Mouse (Mus musculus): Measurements from ENCODE around the gene Lrrc45. TPM values are rescaled to one million over a fixed set of nuclear protein-coding genes. Genes with fewer than 3 reads are reported as not detected.

Gene Lrrc45
- total and polyA plus RNA-seq, 3 experiments, result 11.7 to 31.3 (median 20.3) TPM

GRCm38 (mm10) chr11:120713580-120714518 is at the start of gene Lrrc45, which contains the start of gene Cenpx (continued):
- peak; percentile 61 for TF ChIP-seq NRF1 (IDR thresholded peaks at IDR 0.05; ENCODE audit: low read depth, low read length)

- no peaks in the 10 kb centered on the region for H3K4me1 ChIP-seq (ENCODE audit: control insufficient read depth in 1 of 2, insufficient read depth in 2 of 2)
- peaks cover 37% of the 10 kb centered on the region for H3K27me3 ChIP-seq (replicated peaks)
- dilution Hi-C loops (cut with MboI; ENCODE audit: extremely low pct_ligation_motif_present, extremely low pct_unique_long_range_greater_than_20kb, low sequenced_read_pairs), result no loop called here
- no peak for DNase-seq (ENCODE audit: extremely low read depth)
- H3K9ac ChIP-seq (ENCODE audit: insufficient read depth, low read depth), result no peak overlapping the region
- H3K27ac ChIP-seq (ENCODE audit: insufficient read depth, low read depth), result no peak overlapping the region
- peaks cover under 1% of the 10 kb centered on the region for H3K9me3 ChIP-seq (replicated peaks; ENCODE audit: low read length)
- H3K79me2 ChIP-seq (replicated peaks; ENCODE audit: control insufficient read depth, extremely low read depth, insufficient read depth, poor library complexity, severe bottlenecking), result no peaks in the 10 kb centered on the region
- H3K4me3 ChIP-seq (replicated peaks in 1 of 3; ENCODE audit: low read depth in 2 of 3, low read length in 2 of 3, poor library complexity in 1 of 3), result no peak overlapping the region
- TF ChIP-seq SIN3A (IDR thresholded peaks at IDR 0.05; ENCODE audit: low read length), result no peak
- no peak for TF ChIP-seq CTCF (conservative IDR thresholded peaks at IDR 0.05 in 1 of 2, IDR thresholded peaks at IDR 0.05 in 1 of 2; ENCODE audit: low read depth in 2 of 2, low read length in 2 of 2)
- TF ChIP-seq IRF4 (IDR thresholded peaks at IDR 0.05; ENCODE audit: low read depth, low read length), result no peak
- TF ChIP-seq TCF12 (IDR thresholded peaks at IDR 0.05; ENCODE audit: low read depth, low read length), result no peak
- no peak for TF ChIP-seq BHLHE40 (IDR thresholded peaks at IDR 0.05; ENCODE audit: low read depth, low read length)
- no peak for TF ChIP-seq MYC (IDR thresholded peaks at IDR 0.05; ENCODE audit: low read depth, low read length)
- TF ChIP-seq USF2 (conservative IDR thresholded peaks at IDR 0.05; ENCODE audit: low read depth, low read length), result no peak
- no peak for TF ChIP-seq MXI1 (IDR thresholded peaks at IDR 0.05; ENCODE audit: low read depth, low read length)
- no peak for TF ChIP-seq MAX (IDR thresholded peaks at IDR 0.05; ENCODE audit: low read length)
- no peak for TF ChIP-seq E2F4 (IDR thresholded peaks at IDR 0.05; ENCODE audit: insufficient replicate concordance, low read depth, low read length)
- TF ChIP-seq HCFC1 (IDR thresholded peaks at IDR 0.05; ENCODE audit: low read depth, low read length), result no peak
- TF ChIP-seq EP300 (IDR thresholded peaks at IDR 0.05; ENCODE audit: low read length), result no peak
- no peak for TF ChIP-seq ZC3H11A (IDR thresholded peaks at IDR 0.05; ENCODE audit: low read depth, low read length)
- no peak for TF ChIP-seq ZMIZ1 (IDR thresholded peaks at IDR 0.05; ENCODE audit: low read depth, low read length)
- TF ChIP-seq ZKSCAN1 (IDR thresholded peaks at IDR 0.05; ENCODE audit: borderline replicate concordance, low read depth, low read length), result no peak
- no peak for TF ChIP-seq RAD21 (IDR thresholded peaks at IDR 0.05; ENCODE audit: low read depth, low read length)
- H3K4me2 ChIP-seq (ENCODE audit: insufficient read depth, low read depth, poor library complexity, severe bottlenecking), result no peak overlapping the region
- no peaks in the 10 kb centered on the region for H3K36me3 ChIP-seq (replicated peaks in 1 of 2; ENCODE audit: control insufficient read depth in 1 of 2, insufficient read depth in 1 of 2, low read length in 1 of 2)
- in situ Hi-C loops (cut with MboI; ENCODE audit: low pct_ligation_motif_present, low pct_unique_long_range_greater_than_20kb, low sequenced_read_pairs), result no loop called here
Measured at GRCm38 (mm10) chr11:120665406-120665805, 48.3 kb upstream of the Lrrc45 start.

- TF ChIP-seq CHD2 (IDR thresholded peaks at IDR 0.05; ENCODE audit: low read length) (no peak), MYC (IDR thresholded peaks at IDR 0.05; ENCODE audit: low read depth, low read length) (no peak), NELFE (IDR thresholded peaks at IDR 0.05; ENCODE audit: low read depth, low read length) (no peak), EP300 (IDR thresholded peaks at IDR 0.05; ENCODE audit: low read length) (no peak)
- in situ Hi-C loops (cut with MboI; ENCODE audit: low pct_ligation_motif_present, low pct_unique_long_range_greater_than_20kb, low sequenced_read_pairs), result no loop called here
Measured at GRCm38 (mm10) chr11:120666617-120667016, 47.1 kb upstream of the Lrrc45 start.

More at GRCm38 (mm10) chr11:120666617-120667016, 47.1 kb upstream of the Lrrc45 start:
- H3K4me1 ChIP-seq (ENCODE audit: control insufficient read depth in 1 of 2, insufficient read depth in 2 of 2), result peaks cover 0 to under 1% of the 10 kb centered on the region in 2 experiments; a peak in 1 of 4 replicates
- H3K9ac ChIP-seq (ENCODE audit: insufficient read depth, low read depth), result no peak overlapping the region
- no peak overlapping the region for H3K4me2 ChIP-seq (ENCODE audit: insufficient read depth, low read depth, poor library complexity, severe bottlenecking)
- no peak for DNase-seq (ENCODE audit: extremely low read depth)
- dilution Hi-C loops (cut with MboI; ENCODE audit: extremely low pct_ligation_motif_present, extremely low pct_unique_long_range_greater_than_20kb, low sequenced_read_pairs), result no loop called here
- no peaks in the 10 kb centered on the region for H3K79me2 ChIP-seq (replicated peaks; ENCODE audit: control insufficient read depth, extremely low read depth, insufficient read depth, poor library complexity, severe bottlenecking)
- H3K9me3 ChIP-seq (replicated peaks; ENCODE audit: low read length), result no peaks in the 10 kb centered on the region
- H3K36me3 ChIP-seq (replicated peaks in 1 of 2; ENCODE audit: control insufficient read depth in 1 of 2, insufficient read depth in 1 of 2, low read length in 1 of 2), result no peaks in the 10 kb centered on the region
- H3K27ac ChIP-seq (ENCODE audit: insufficient read depth, low read depth), result no peak overlapping the region
- H3K4me3 ChIP-seq (replicated peaks in 1 of 3; ENCODE audit: low read depth in 2 of 3, low read length in 2 of 3, poor library complexity in 1 of 3), result no peak overlapping the region
- peaks cover 33% of the 10 kb centered on the region for H3K27me3 ChIP-seq (replicated peaks)
